Mouse (Mus musculus) induced T-regulatory cell, adult 2 months (primary cell): ENCODE measurements around the gene Ccdc47.

Experiments
- DNase-seq: peaks from one replicate; pipeline ENCODE4 v3.0.0-alpha.2; 2012; ENCODE audit warnings: low read depth

The Ccdc47 gene

DNA sequence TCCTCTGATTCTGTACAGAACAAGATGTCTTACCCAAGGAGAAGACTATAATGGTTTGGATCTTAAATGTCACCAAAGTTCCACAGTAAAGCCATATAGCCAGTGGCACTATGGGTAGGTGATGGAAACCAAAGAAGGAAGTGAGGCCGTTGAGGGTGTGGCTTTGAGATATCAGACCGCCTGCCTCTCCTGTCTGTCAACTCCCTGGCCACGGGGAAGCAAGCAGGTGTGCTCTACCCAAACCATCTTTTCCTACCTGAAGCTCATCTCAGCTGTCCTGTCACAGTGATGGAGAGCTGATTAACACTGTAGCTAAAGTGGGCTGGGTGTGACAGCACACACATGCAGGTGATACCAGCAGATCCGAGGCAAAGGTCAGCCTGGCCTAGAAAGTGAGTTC, 17.9 kb downstream of the Ccdc47 start:
- peak; percentile 47 for DNase-seq

DNA sequence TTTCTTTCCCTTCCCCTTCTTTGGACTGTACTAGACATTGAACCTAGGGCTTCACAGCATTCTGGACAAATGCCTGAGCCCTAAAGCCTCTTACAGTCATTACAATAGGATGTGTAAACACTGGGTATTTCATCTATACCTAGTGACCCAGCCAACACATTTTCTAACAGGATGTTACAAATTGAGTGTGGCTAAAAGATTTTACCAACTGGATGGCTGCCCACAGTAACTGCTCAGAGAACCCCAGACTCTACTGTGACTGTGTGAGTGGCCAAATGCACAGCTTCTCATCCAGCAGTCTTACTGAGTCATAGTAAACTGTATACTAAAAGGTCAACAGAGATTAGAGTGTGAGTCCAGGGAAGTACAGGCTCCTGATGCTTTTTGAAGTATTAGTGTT, 20.8 kb downstream of the Ccdc47 start:
- no peak for DNase-seq

DNA sequence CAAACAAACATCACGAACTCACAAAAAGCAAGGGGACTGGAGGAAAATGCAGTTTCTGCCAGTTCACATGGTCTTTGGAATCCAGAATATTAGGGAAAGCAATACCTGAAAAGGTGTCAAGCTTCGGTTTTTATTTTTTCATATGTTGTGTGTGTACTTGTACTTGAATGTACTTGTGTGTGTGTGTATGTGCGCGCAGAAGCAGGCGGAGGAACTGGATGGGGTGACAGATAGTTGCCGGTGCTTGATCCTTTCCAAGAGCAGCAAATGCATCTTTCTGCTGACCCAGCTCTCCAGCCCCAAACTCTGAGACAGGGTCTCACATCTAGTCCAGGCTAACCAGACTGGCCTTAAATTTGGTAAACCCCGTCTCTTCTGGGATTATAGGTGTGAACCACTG, 21.3 kb downstream of the Ccdc47 start:
- DNase-seq = no peak

DNA sequence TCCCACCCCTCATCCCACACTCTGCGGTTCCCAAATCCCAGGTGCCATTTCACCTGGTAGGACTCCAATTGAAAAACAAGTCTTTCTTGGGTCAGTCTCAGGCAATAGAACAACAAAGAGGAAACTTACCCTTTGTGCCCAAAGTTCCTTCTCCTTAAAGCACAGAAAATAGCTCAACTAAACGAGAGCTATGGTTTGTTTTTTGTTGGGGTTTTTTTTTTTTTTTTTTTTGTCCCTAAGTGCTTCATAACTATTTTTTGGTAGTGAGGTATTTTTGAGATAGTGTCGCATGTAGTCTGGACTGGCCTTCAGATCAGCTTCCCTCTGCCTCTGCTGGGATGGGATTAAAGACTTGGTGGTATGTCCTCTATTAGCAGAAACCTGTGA, 22.0 kb downstream of the Ccdc47 start:
- DNase-seq = no peak

DNA sequence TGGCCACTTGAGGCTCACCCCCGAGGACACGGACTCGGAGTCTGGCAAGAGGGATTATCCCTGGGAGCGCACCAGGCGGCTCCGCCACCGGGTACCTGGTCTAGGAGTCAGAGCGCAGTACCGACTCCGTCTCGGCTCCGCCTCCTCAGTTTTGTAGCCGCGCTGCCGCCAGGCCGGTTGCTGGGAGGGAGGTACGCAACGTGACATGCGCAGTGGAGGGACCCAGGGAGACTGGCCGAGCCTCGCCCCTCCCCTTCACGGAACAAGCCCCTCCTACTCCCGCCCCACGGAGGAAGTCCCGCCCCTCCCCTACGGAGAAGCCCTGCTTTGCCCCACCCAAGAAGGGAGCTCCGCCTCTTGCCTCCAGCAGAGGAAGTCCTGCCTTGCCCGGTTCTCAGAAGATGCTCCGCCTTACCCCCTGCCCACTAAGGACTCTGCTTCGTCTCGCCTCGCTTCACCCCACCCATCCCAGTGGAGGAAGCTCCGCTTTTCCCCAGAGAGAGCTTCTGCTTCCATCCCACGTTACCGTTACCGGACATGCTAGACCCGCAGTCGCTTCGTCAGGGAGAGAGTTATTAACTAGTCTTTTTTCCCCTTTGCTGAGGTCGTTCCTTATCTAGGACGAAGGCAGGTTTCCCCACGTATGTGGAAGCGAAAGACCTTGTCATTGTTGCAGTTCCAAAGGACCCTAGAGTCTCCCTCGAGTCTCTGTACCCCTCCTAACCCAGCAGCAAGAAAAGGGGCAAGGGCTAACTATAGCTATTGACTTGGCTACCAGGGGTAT, 22.6 kb downstream of the Ccdc47 start:
- peak; percentile 99 for DNase-seq

DNA sequence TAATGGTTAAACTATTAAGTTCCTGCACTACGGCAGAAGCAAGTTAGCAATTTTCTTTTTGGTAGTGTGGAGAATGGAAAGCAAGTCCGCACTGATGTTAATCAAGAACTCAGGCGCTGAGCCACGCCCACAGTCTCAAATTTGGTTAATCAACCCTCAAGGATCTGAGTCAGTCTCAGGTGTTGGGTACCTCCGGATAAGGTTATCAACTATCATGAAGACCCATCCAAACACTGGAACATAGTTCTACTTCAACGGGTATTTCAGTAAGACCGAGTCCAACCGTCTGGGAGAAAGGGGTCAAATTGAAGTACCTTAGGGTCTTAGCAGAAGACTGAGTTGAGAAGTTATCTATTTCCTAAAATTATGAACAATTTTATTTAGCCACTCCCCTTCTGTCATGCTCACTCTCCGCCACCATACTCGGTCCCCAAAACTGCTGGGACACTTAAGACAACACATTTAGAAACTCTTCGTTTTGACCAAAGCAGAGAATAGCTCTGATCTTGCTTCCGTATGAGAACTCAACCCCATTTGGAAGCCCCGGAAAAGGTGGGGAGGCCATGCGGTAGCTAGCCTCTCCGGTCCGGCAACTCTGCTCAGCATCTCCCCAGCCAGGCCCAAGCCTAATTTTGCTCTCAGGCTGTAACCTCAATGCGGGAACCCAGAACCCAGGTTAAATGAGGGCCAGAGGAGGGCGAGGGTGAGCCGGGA, 23.3 kb downstream of the Ccdc47 start:
- DNase-seq = peak; percentile 77

DNA sequence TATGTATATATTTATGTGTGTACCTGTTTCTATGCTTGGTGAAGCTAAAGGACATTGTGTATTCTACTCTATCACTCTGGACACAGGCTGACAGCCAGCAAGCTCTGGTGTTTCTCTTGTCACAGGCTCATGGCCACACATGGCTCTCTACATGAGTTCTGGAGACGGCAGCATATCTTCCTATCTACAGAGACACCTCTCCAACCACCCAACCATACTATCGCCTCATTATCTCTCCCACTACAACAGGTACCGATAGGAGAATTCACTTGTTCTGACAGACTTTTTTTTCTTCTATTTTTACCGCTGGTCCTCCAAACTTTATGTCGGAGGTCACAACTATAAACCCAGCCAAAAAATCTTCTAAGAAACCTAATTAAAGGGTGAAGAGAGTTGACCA, 23.9 kb downstream of the Ccdc47 start:
- no peak for DNase-seq

DNA sequence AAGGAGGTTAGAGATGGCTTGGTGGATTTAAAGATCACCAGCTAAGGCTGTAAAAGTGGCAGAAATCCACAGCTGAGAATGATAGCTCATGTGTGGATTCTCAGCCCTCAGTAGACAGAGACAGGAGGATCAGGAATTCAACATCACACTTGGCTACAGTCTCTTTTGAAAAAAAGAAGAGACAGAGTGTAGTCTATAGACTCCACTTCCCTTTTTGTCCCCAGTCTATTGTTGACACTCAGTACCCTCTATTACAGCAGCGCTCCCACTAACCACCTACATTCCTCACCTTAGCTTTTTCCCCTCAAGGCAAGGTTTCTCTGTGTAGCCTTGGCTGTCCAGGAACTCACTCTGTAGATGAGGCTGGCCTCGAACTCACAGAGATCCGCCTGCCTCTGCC, 24.4 kb downstream of the Ccdc47 start:
- no peak for DNase-seq

DNA sequence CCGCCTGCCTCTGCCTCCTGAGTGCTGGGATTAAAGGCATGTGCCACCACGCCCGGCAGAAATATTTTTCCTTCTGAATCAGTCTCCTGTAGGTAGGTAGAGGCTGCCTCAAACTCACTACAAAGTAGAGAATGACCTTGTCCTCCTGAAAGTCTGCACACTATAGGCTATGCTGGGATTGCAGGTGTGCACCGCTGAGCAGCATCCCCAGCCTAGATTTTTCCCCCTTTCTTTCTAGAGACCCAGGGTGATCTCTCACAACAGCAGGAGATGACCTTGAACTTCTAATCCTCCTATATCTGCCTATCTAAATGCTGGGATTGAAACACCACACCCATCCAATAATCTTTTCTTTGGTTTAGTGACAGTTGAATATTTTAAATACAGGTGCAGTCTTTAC, 28.8 kb downstream of the Ccdc47 start:
- DNase-seq = no peak

DNA sequence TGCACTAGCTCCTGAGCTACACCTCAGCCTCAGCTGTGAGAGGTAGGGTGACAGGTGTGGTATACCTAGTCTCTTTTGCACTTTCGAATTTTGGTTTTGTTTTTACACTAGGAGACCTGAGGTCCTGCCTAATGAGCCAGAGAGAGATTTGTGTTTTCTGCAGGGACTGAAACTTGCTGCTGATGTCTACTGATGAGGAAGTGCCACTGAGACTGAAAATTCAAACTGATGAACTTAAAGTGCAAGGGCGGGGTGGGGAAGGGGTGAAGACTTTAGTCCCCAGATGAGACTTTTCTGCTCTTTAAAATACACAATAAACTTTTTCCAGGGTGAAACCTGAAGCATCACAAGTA, 35.7 kb downstream of the Ccdc47 start:
- DNase-seq = no peak

DNA sequence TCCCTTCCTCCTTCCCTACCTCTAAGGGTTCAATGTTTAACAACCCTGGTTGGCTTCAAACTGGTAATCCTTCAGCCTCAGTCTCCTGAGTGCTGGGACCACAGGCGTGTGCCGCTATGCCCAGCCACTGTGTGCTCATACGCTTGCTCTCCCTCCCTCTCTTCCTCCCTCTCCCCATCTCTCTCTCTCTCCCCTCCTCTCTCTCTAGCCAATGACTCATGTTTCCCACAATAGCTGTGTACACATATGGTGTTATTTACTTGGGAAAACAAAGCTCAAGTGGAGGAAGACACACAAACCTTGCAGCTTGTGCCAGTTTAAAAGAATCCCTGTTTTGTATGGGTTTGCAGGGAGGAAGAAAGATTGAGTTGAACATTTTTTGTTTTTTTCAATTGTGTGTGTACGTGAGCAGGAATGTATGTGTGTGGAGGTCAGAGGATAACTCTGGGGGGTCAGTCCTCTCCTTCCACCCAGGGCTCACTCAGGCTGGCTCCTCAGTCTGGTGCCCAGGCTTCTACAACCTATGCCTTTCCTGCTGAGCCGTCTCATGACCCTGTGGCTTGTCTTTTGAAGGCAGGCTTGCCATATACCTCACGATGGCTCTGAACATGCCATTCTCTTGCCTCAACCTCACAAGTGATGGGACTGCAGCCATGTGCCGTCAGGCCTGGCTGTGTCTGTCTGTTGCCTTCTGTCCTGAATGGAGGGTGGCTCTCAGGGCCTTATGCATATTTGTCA, 36.3 kb downstream of the Ccdc47 start:
- no peak for DNase-seq

DNA sequence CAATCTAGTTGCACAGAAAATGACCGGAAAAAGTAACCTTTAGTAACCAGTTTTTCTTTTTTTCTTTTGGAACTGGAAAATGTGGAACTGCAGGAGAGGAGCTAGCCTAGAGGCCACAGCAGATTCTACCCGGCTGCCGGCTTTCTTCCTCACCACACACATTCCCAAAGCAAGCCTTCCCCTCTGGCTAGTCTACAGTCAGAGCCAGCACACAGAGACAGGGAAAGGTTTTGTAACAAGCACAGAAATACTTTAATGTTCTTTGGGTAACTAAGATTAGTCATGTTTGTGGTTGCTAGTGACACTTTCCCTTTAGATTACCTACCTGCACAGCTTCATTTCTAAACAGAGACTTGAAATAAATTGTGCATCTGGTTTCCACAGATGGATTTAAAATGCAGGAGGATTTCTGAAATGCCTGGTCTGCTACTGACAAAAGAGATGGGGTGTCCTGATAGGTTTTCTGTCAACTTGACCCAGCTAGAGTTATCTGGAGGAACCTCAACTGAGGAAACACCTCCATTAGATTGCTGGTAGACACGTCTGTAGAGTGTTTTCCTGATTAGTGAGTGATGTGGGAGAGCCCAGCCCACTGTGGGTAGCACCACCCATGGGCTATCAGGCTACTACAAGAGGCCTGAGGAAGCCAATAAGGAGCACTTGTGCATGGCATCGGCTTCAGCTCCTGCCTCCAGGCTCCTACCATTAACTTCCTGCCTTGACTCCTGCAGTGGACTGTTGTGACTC, 37.9 kb downstream of the Ccdc47 start:
- DNase-seq = no peak

DNA sequence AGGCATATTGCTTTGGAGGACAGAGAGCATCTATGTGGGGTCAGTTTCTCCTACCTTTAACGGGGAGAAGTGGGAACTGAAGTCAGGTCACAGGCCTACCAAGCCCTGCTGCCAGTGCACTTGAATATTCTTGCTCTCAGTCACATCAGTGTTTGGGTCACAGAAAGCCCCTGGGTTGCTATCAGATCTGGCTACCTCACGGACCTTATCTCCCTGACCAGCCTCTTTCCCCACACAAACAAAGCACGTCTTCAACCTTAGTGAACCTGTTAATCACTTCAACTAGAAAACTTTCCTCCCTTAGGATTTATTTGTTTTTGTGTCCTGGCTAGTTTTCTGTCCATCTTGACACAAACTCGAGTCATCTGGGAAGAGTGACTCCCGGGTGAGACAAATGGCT, 39.8 kb downstream of the Ccdc47 start:
- no peak for DNase-seq

DNA sequence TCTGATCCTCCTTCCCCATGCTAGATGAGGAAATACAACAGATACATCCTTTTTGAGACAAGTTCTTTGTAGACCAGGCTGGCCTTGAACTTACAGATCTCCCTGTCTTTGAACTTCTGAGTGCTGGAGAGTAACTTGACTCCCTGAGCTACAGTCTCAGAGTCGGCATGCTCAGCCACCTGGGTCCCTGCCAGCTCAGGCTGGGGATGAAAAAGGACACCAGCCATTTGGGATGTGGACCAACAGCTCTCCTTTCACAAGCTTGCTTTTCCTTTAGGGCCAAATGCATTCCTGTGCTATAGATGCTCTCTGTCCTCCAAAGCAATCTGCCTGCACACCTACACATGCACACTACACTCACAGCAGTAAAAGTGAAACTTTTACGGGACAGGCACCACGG, 41.1 kb downstream of the Ccdc47 start:
- no peak for DNase-seq

DNA sequence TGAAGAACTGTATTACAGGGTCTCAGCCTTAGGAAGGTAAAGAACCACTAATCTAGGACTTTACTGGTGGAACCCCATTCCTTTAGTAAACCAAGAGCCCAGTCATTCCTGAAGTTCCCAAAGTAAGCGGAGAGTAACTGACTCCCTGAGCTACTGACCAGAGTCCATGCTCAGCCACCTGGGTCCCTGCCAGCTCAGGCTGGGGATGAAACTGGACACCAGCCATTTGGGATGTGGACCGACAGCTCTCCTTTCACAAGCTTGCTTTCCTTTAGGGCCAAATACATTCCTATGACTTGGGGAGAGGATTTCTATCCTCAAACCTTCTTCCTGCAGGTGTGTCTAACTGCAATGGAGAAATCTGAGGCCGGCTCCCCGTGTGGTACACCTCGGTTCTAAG, 41.8 kb downstream of the Ccdc47 start:
- DNase-seq = no peak

DNA sequence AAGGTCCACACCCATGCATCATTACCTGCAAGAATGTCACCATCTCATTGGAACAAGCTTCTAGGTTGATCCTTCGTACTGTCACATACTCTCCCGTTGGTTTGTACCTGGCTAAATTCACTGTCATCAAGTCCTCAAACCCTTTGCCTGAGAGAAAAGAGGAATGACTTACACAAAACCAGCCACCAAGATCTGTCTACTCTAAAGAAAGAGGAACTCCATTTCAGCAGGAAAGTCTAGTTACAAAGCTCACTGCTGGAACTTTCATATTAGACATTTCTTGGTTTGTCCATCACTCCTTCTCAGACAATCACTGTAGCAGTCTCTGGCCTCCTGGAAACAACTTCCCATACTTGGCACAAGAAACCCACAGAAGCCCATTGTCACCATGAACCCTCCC, 42.9 kb downstream of the Ccdc47 start:
- no peak for DNase-seq

DNA sequence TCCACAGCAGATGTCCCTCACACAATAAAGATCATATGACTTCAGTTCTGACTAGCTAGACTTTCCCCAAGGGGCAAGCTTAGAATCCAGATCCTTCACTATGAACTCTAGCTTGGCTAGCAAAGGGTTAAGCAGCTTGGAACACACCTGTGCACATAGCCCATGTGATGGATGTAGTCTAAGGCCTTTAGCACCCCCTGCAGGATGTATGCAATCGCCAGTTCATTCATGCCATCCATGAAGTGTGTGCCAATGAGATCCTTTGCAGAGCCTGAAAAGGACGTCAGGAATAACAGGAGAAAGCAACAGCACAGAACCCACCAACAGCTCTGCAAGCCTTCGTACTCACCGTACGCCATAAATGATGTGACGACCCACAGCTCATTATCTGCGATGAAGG, 45.3 kb downstream of the Ccdc47 start:
- peak; percentile 87 for DNase-seq

DNA sequence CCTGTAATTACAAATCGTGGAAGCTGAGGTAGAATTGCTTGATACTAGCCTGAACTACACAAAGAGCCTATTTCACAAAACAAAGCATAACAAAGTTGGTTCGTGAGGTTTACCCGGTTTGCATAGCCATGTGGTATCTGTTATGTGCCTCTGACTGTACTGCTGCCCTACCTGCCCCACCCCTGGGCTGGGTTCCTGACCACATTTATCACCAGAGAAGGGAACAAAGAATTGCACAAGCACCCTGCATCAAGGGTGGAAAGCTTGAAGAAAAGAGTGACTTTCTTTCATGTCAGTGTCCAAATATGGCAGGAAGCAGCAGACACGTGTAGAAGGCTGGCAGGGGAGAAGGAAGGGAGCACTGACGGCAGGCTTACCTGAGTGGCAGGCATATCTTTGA, 48.7 kb downstream of the Ccdc47 start:
- peak; percentile 79 for DNase-seq

DNA sequence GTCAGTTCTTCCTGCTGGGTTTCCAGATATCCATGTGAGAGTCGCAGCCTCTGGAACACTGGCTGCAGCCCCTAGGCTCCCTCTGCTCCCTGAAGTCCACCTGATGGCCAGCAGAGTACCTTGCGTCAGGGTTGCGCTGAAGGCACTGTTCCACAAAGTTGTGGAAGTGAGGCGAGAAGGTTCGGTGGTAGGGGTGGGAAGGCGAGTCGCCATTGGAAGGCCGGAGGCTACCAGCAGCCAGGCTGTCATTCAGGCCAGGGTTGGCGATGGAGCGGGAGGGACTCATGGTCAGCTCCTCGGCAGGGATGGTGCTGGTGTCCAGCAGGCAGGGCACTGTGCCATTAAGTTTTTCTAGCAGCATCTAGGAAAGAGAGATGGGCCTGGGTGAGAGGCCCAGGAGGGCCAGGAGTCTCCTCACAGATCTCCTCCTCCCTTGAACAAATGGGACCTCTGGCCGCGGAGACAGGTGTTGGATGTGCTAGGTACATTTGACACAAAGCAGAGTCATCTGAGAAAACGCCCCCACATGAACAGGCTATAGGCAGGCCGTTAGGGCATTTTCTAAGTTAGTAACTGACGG, 51.5 kb downstream of the Ccdc47 start:
- DNase-seq = no peak

DNA sequence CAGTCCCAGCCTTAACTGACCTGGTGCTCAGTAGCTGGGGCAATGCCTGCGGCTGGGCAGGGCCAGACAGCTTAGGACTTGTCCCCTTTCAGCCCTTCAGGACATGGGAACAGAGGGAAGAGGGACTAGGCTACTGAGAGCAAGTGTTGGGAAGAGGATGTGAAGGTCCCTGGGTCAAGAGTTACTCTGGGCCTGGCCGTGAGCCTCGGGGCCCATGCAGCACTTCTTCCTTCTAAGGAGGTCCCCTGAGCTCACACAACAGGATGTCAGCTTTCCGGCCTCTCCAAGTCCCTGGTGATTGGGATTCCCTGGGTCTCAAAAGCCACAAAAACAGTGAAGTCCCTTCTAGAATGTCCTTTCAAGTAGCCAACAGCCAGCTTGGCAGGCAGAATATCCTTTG, 52.6 kb downstream of the Ccdc47 start:
- no peak for DNase-seq

DNA sequence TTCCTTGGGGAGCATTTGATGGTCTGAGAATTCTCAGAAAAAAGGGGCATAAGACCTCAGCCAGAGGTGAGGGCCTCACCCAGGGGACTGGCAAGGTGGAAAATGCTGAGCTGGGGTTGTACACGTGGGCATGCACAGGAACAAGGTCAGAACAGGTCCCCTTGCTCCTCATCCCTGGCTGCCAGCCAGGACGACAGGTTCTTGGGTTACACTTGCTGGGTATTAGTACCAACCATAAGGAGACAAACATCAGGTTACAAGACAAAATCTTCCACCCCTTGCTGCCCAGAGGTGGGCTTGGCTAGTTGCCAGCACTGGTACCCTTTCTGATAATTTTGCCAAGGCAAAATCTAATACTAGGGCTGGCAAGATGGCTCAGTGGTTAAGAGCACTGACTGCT, 53.9 kb downstream of the Ccdc47 start:
- DNase-seq = no peak
